Mouse (Mus musculus): ENCODE measurements around the gene Micu1.

GRCm38 (mm10) chr10:59903170-59903569, 200.9 kb downstream of the Micu1 start:
- TF ChIP-seq POLR2A (IDR thresholded peaks at IDR 0.05; ENCODE audit: borderline replicate concordance, extremely low read depth, low read depth, low read length) (0 out of 2 replicates have a peak, but pooled peaks have one; percentile 11), CTCF (IDR thresholded peaks at IDR 0.05; ENCODE audit: insufficient read depth, low read length) (no peak)
